Mouse (Mus musculus) midbrain, embryonic 15.5 days (tissue): Measurements from ENCODE around the gene Prkcq. TPM values are rescaled to one million over a fixed set of nuclear protein-coding genes. Genes with fewer than 3 reads are reported as not detected.
A peak's percentile ranks its signal among the peaks of the same experiment; 100 is the strongest.

Source experiments
- ATAC-seq: fragments of 200-750 bp; cut with Nextera tagmentation; replicated peaks from 2 replicates; pipeline ENCODE4 v1.8.0; 2017; ENCODE audit warnings: moderate TSS enrichment
- H3K27ac ChIP-seq: fragments of 300-500 bp; sonication (generic); 2 replicates; pipeline ENCODE4 v1.5.1; 2015; ENCODE audit warnings: mild to moderate bottlenecking, inconsistent platforms
- H3K27me3 ChIP-seq: fragments of 300-500 bp; sonication (generic); replicated peaks from 2 replicates; pipeline ENCODE4 v1.6.1; 2015; ENCODE audit warnings: inconsistent platforms
- H3K36me3 ChIP-seq: fragments of 300-500 bp; sonication (generic); replicated peaks from 2 replicates; pipeline ENCODE4 v1.6.1; 2015; ENCODE audit warnings: inconsistent platforms
- H3K4me1 ChIP-seq: fragments of 300-500 bp; sonication (generic); 2 replicates; pipeline ENCODE4 v1.6.1; 2015; ENCODE audit warnings: inconsistent platforms
- H3K4me2 ChIP-seq: fragments of 300-500 bp; sonication (generic); 2 replicates; pipeline ENCODE4 v1.6.1; 2015; ENCODE audit warnings: inconsistent platforms, mild to moderate bottlenecking, moderate library complexity
- H3K4me3 ChIP-seq: fragments of 300-500 bp; sonication (generic); 2 replicates; pipeline ENCODE4 v1.5.1; 2015; ENCODE audit warnings: mild to moderate bottlenecking, inconsistent platforms
- H3K9ac ChIP-seq: fragments of 300-500 bp; sonication (generic); 2 replicates; pipeline ENCODE4 v1.6.1; 2015; ENCODE audit warnings: mild to moderate bottlenecking, inconsistent platforms
- H3K9me3 ChIP-seq: fragments of 300-500 bp; sonication (generic); 2 replicates; pipeline ENCODE4 v1.6.1; 2016; ENCODE audit warnings: inconsistent platforms
- WGBS: fragments of 180-500 bp; shearing (Covaris S2); methylation state at CpG from one replicate; pipeline ENCODE4 v1.1.7; 2015; ENCODE audit warnings: mixed read lengths; 5-methylcytosine and 5-hydroxymethylcytosine counted together
- polyA plus RNA-seq: library from polyadenylated mRNA; unstranded; fragments of >200 nt; fragmentation: Nextera tagmentation; extraction: Ambion mirVana; gene quantifications from 2 replicates; pipeline ENCODE4 v1.2.1, GENCODE M21; 2015

Prkcq gene
- polyA plus RNA-seq, 1 experiment from 2014 or later, result 5.6 TPM

GRCm38 (mm10) chr2:11280247-11280646 lies 108.3 kb downstream of the Prkcq start:
- Histone ChIP-seq H3K4me2 (no peak overlapping the region), H3K9ac (no peak overlapping the region), H3K27me3 (no peaks in the 10 kb centered on the region), H3K36me3 (no peaks in the 10 kb centered on the region), H3K27ac (no peak overlapping the region), H3K4me3 (no peak overlapping the region), H3K4me1 (no peaks in the 10 kb centered on the region), H3K9me3 (no peaks in the 10 kb centered on the region)
- WGBS, result 86% methylated on average over 2 of the region's 2 CpGs
- ATAC-seq, result no peak

- H3K27ac ChIP-seq, result no peak overlapping the region
- no peaks in the 10 kb centered on the region for H3K27me3 ChIP-seq
- peak overlapping the region; percentile 5; the same call in 1 of the 2 replicates for H3K4me2 ChIP-seq
- H3K36me3 ChIP-seq, result no peaks in the 10 kb centered on the region
- H3K9me3 ChIP-seq, result no peaks in the 10 kb centered on the region
- WGBS, result 66% methylated on average over 18 of the region's 18 CpGs
- no peak overlapping the region for H3K9ac ChIP-seq
- ATAC-seq, result peak; percentile 77
- no peak overlapping the region for H3K4me3 ChIP-seq
- H3K4me1 ChIP-seq, result no peaks in the 10 kb centered on the region; the same call in 1 of the 2 replicates
These were observed 116.1 kb downstream of the Prkcq start for GRCm38 (mm10) chr2:11287834-11288530.

- Histone ChIP-seq H3K4me2 (peak overlapping the region; percentile 5; the same call in 1 of the 2 replicates), H3K9ac (no peak overlapping the region), H3K9me3 (no peaks in the 10 kb centered on the region), H3K4me3 (no peak overlapping the region), H3K4me1 (no peaks in the 10 kb centered on the region; the same call in 1 of the 2 replicates), H3K27ac (no peak overlapping the region), H3K27me3 (no peaks in the 10 kb centered on the region), H3K36me3 (no peaks in the 10 kb centered on the region)
- WGBS, result 7% methylated on average over 7 of the region's 7 CpGs
- peak; percentile 95 for ATAC-seq
These were observed 116.6 kb downstream of the Prkcq start for GRCm38 (mm10) chr2:11288531-11288846.

- H3K36me3 ChIP-seq, result no peaks in the 10 kb centered on the region
- H3K4me3 ChIP-seq, result no peak overlapping the region
- 90% methylated on average over 6 of the region's 6 CpGs for WGBS
- no peak overlapping the region for H3K4me2 ChIP-seq
- no peak overlapping the region for H3K27ac ChIP-seq
- H3K9ac ChIP-seq, result no peak overlapping the region
- ATAC-seq, result no peak
- H3K4me1 ChIP-seq, result no peaks in the 10 kb centered on the region; the same call in 1 of the 2 replicates
- H3K9me3 ChIP-seq, result no peaks in the 10 kb centered on the region
- no peaks in the 10 kb centered on the region for H3K27me3 ChIP-seq
These were observed 119.0 kb downstream of the Prkcq start for GRCm38 (mm10) chr2:11290931-11291330.

DNA sequence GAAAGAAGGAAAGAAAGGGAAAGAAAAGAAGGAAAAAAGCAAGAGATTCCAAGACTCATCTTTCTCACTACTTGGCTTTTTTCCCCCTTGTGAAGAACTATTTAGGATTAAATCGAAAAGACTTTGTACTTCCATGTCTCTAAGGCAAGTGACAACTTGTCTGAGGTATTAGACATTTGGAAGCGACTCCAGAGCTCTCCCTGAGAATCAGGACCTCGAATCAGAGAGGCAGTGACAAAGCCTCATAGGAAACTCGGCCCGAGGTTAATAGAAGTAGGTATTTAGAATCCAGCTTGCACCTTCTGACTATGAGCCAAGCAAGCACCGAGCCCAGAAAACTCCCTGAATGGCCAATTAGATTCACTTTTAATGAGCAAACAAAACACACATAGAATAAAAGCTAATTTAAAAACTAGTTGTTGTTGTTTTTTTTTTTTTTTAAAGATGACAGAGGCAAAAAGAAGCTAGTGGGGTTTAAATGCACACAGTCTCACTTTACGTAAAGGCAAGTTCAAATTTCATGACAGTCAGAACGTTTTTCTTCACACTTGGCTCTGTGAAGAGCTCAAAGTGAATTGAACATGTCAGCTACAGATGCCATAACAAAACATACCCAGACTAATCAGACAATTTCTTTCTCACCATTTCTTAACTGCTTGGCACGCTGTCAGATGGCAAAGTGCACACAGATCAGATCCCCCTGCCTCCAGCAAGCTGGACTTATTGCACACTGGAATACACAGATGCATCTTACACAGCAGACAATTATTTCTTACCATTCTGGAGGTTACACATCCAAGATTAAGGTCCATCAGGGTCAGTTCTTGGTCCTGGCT lies 119.9 kb downstream of the Prkcq start:
- no peaks in the 10 kb centered on the region; the same call in 1 of the 2 replicates for H3K4me1 ChIP-seq
- no peak overlapping the region for H3K27ac ChIP-seq
- WGBS, result 72% methylated on average over 9 of the region's 9 CpGs
- no peaks in the 10 kb centered on the region for H3K9me3 ChIP-seq
- no peak overlapping the region for H3K9ac ChIP-seq
- no peaks in the 10 kb centered on the region for H3K36me3 ChIP-seq
- H3K4me3 ChIP-seq, result no peak overlapping the region
- H3K27me3 ChIP-seq, result no peaks in the 10 kb centered on the region
- no peak overlapping the region for H3K4me2 ChIP-seq
- no peak for ATAC-seq

DNA sequence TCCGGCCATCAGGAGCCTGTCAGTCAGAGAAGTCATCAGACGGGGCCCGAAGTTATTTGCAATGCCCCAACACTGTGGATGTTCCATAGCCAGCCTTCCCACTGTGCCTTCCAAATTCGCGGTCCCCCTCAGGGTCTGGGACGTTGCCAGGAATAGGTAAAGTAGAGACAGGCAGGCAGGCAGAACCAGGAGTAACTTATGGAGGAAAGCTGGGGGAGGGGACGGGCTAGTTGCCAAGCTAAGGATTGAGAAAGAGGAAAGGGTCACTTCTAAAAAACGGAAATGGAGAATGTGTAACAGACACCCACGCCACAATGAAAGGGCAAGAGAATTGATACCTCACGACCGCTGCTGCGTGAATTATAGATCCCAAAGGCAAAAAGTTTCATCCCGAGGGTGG lies 121.2 kb downstream of the Prkcq start:
- H3K4me2 ChIP-seq, result no peak overlapping the region
- H3K9ac ChIP-seq, result no peak overlapping the region
- WGBS, result 90% methylated on average over 13 of the region's 13 CpGs
- ATAC-seq, result no peak
- H3K9me3 ChIP-seq, result no peaks in the 10 kb centered on the region
- no peaks in the 10 kb centered on the region for H3K27me3 ChIP-seq
- no peaks in the 10 kb centered on the region for H3K36me3 ChIP-seq
- no peak overlapping the region for H3K27ac ChIP-seq
- no peak overlapping the region for H3K4me3 ChIP-seq
- H3K4me1 ChIP-seq, result no peaks in the 10 kb centered on the region; the same call in 1 of the 2 replicates

DNA sequence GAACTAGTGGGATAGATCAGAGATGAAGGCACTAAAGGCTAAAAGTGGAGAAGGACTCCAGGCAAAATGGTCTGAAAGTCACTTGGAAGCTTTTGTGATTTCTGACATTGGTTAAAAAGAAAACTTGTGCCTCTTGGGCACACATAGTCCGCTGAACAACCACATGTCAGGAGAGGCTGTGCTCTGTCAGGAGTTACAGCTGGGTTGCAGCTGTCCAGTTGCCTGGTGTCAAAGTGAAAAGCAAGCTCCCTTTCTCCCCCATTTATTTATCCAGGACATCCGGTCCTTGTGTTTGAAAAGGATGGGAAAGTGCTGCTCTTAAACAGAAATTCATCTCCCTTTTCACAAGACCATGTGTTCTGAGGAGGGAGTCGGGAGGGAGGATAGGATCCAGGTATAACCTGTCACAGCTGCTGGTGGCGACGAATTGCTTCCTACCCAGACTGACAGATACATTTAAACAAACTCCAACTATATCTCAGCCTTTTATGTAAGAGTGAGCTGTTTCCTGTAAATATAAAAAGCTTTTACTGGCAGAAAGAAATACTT lies 122.8 kb downstream of the Prkcq start:
- Histone ChIP-seq H3K9me3 (no peaks in the 10 kb centered on the region), H3K4me2 (no peak overlapping the region), H3K36me3 (no peaks in the 10 kb centered on the region), H3K27me3 (no peaks in the 10 kb centered on the region), H3K9ac (no peak overlapping the region), H3K27ac (no peak overlapping the region), H3K4me1 (no peaks in the 10 kb centered on the region), H3K4me3 (no peak overlapping the region)
- 89% methylated on average over 5 of the region's 5 CpGs for WGBS
- no peak for ATAC-seq

GRCm38 (mm10) chr2:11298811-11299210 lies 126.9 kb downstream of the Prkcq start:
- Histone ChIP-seq H3K27ac (no peak overlapping the region), H3K9ac (no peak overlapping the region), H3K4me3 (no peak overlapping the region), H3K9me3 (no peaks in the 10 kb centered on the region), H3K4me2 (no peak overlapping the region), H3K27me3 (no peaks in the 10 kb centered on the region), H3K4me1 (no peaks in the 10 kb centered on the region), H3K36me3 (no peaks in the 10 kb centered on the region)
- ATAC-seq, result no peak
- 92% methylated on average over 7 of the region's 7 CpGs for WGBS

GRCm38 (mm10) chr2:11299366-11299765 lies 127.5 kb downstream of the Prkcq start:
- no peaks in the 10 kb centered on the region for H3K4me1 ChIP-seq
- H3K9me3 ChIP-seq, result no peaks in the 10 kb centered on the region
- H3K4me2 ChIP-seq, result no peak overlapping the region
- no peak for ATAC-seq
- no peak overlapping the region for H3K9ac ChIP-seq
- 21% methylated on average over 1 of the region's 1 CpGs for WGBS
- no peaks in the 10 kb centered on the region for H3K36me3 ChIP-seq
- no peak overlapping the region for H3K27ac ChIP-seq
- H3K4me3 ChIP-seq, result no peak overlapping the region
- no peaks in the 10 kb centered on the region for H3K27me3 ChIP-seq

GRCm38 (mm10) chr2:11300362-11300761 lies 128.5 kb downstream of the Prkcq start:
- no peaks in the 10 kb centered on the region for H3K4me1 ChIP-seq
- no peaks in the 10 kb centered on the region for H3K36me3 ChIP-seq
- no peak overlapping the region for H3K9ac ChIP-seq
- no peaks in the 10 kb centered on the region for H3K27me3 ChIP-seq
- WGBS, result 90% methylated on average over 6 of the region's 6 CpGs
- H3K27ac ChIP-seq, result no peak overlapping the region
- H3K4me2 ChIP-seq, result no peak overlapping the region
- ATAC-seq, result no peak
- no peaks in the 10 kb centered on the region for H3K9me3 ChIP-seq
- H3K4me3 ChIP-seq, result no peak overlapping the region

- no peak for ATAC-seq
- Histone ChIP-seq H3K4me1 (no peaks in the 10 kb centered on the region), H3K27me3 (no peaks in the 10 kb centered on the region), H3K27ac (no peak overlapping the region), H3K4me3 (no peak overlapping the region), H3K36me3 (no peaks in the 10 kb centered on the region), H3K9ac (no peak overlapping the region), H3K9me3 (no peaks in the 10 kb centered on the region), H3K4me2 (no peak overlapping the region)
- WGBS, result 37% methylated on average over 10 of the region's 10 CpGs
These were observed 148.3 kb downstream of the Prkcq start for GRCm38 (mm10) chr2:11320241-11320640.

GRCm38 (mm10) chr2:11322396-11322795 lies 150.5 kb downstream of the Prkcq start:
- no peaks in the 10 kb centered on the region for H3K27me3 ChIP-seq
- 74% methylated on average over 3 of the region's 3 CpGs for WGBS
- ATAC-seq, result no peak

More at GRCm38 (mm10) chr2:11322396-11322795, 150.5 kb downstream of the Prkcq start:
- H3K4me1 ChIP-seq, result no peaks in the 10 kb centered on the region
- no peak overlapping the region for H3K4me2 ChIP-seq
- no peaks in the 10 kb centered on the region for H3K9me3 ChIP-seq
- no peaks in the 10 kb centered on the region for H3K36me3 ChIP-seq
- no peak overlapping the region for H3K9ac ChIP-seq
- no peak overlapping the region for H3K4me3 ChIP-seq
- no peak overlapping the region for H3K27ac ChIP-seq
